Comparison of ENCODE assay signal across 8 mouse cellular contexts in genomic region chrX:160995131-160995667, GRCm38 (mm10). TPM values are rescaled to one million over a fixed set of nuclear protein-coding genes. Genes with fewer than 3 reads are reported as not detected.
DNase-seq lines count a peak whose midpoint lies in the region; ATAC-seq and TF ChIP-seq lines count a peak whose summit lies in the region.

No protein-coding gene starts in this region.

- WGBS in embryonic facial prominence, embryonic 12.5 days = 29% methylated on average over 31 of the region's 31 CpGs
- WGBS in heart, embryonic 12.5 days = 14% methylated on average over 31 of the region's 31 CpGs
- WGBS in lung, postnatal 0 days = 18% methylated on average over 30 of the region's 31 CpGs

- no peak for TF ChIP-seq CTCF in lung, postnatal 0 days (IDR thresholded peaks at IDR 0.05)

- peaks cover 12% of the 10 kb centered on the region for H3K27me3 ChIP-seq in embryonic facial prominence, embryonic 12.5 days
- H3K27me3 ChIP-seq in heart, embryonic 12.5 days (replicated peaks) = no peaks in the 10 kb centered on the region
- no peaks in the 10 kb centered on the region for H3K27me3 ChIP-seq in lung, postnatal 0 days (replicated peaks; ENCODE audit: insufficient read depth, low read length)

- no peak overlapping the region for H3K9ac ChIP-seq in embryonic facial prominence, embryonic 12.5 days
- peak overlapping the region; percentile 58 for H3K9ac ChIP-seq in heart, embryonic 12.5 days
- H3K9ac ChIP-seq in lung, postnatal 0 days (replicated peaks; ENCODE audit: low read depth) = no peak overlapping the region

- DNase-seq in urinary bladder, postnatal 36 days (ENCODE audit: low spot score in 2 of 2) = peak; percentile 8 to 13
- no peak for DNase-seq in urinary bladder, postnatal 25 days (ENCODE audit: low spot score)
- DNase-seq in kidney, postnatal 14 days = peak; percentile 49
- DNase-seq in lung, postnatal 0 days (ENCODE audit: low spot score) = peak; percentile 55
- DNase-seq in right cerebral cortex, postnatal 14 days = peak; percentile 36
- no peak for DNase-seq in MN1 (ENCODE audit: low spot score)

- H3K9me3 ChIP-seq in embryonic facial prominence, embryonic 12.5 days = no peaks in the 10 kb centered on the region
- no peaks in the 10 kb centered on the region for H3K9me3 ChIP-seq in heart, embryonic 12.5 days (replicated peaks)
- H3K9me3 ChIP-seq in lung, postnatal 0 days (ENCODE audit: low read length) = no peaks in the 10 kb centered on the region

- no peaks in the 10 kb centered on the region for H3K36me3 ChIP-seq in embryonic facial prominence, embryonic 12.5 days
- no peaks in the 10 kb centered on the region for H3K36me3 ChIP-seq in heart, embryonic 12.5 days
- no peaks in the 10 kb centered on the region for H3K36me3 ChIP-seq in lung, postnatal 0 days (ENCODE audit: insufficient read depth, low read length)

- H3K27ac ChIP-seq in embryonic facial prominence, embryonic 12.5 days = peak overlapping the region; percentile 50; the same call in 1 of the 2 replicates
- H3K27ac ChIP-seq in heart, embryonic 12.5 days (ENCODE audit: poor library complexity, severe bottlenecking) = peak overlapping the region; percentile 79
- H3K27ac ChIP-seq in lung, postnatal 0 days (ENCODE audit: low read length) = no peak overlapping the region

- peak overlapping the region; percentile 35 for H3K4me2 ChIP-seq in embryonic facial prominence, embryonic 12.5 days (replicated peaks)
- H3K4me2 ChIP-seq in heart, embryonic 12.5 days = peak overlapping the region; percentile 49
- H3K4me2 ChIP-seq in lung, postnatal 0 days (replicated peaks; ENCODE audit: low read depth, low read length) = peak overlapping the region; percentile 56

- peak overlapping the region; percentile 55 for H3K4me3 ChIP-seq in embryonic facial prominence, embryonic 12.5 days
- H3K4me3 ChIP-seq in heart, embryonic 12.5 days = peak overlapping the region; percentile 75
- peak overlapping the region; percentile 60 for H3K4me3 ChIP-seq in lung, postnatal 0 days (ENCODE audit: low read depth, low read length)

- TF ChIP-seq EP300 in lung, postnatal 0 days (IDR thresholded peaks at IDR 0.05) = no peak

- H3K4me1 ChIP-seq in embryonic facial prominence, embryonic 12.5 days = no peaks in the 10 kb centered on the region
- H3K4me1 ChIP-seq in heart, embryonic 12.5 days (replicated peaks) = no peaks in the 10 kb centered on the region
- H3K4me1 ChIP-seq in lung, postnatal 0 days (ENCODE audit: insufficient read depth, low read depth, low read length) = no peaks in the 10 kb centered on the region

- ATAC-seq in embryonic facial prominence, embryonic 12.5 days (ENCODE audit: insufficient number of reproducible peaks, insufficient read depth, low FRiP score, low TSS enrichment) = peak; percentile 50
- peak; percentile 58; the same call in 1 of the 2 replicates for ATAC-seq in heart, embryonic 12.5 days (ENCODE audit: insufficient number of reproducible peaks, low FRiP score)
- peak; percentile 44 for ATAC-seq in lung, postnatal 0 days

RNA-seq across cellular contexts. Expression of gene Cdkl5, which starts 0.7 kb away (rescaled TPM):
- polyA plus RNA-seq in embryonic facial prominence, embryonic 12.5 days (2016; fragmentation: Nextera tagmentation; extraction: Ambion mirVana) = 1.7 and 2.2 TPM in 2 replicates
- polyA plus RNA-seq in heart, embryonic 12.5 days (2016; fragmentation: Nextera tagmentation; extraction: Ambion mirVana) = 1.9 and 2.2 TPM in 2 replicates
- polyA plus RNA-seq in lung, postnatal 0 days (2015; fragmentation: Nextera tagmentation; extraction: Ambion mirVana) = 3.3 and 4.9 TPM in 2 replicates

Comparison
In these comparisons a context has a peak if more than half of its experiments do, and no peak if none do; other contexts are left out.
1. DNase-seq: peak in urinary bladder, postnatal 36 days (2 of 2), kidney, postnatal 14 days (single experiment), lung, postnatal 0 days (single experiment) and right cerebral cortex, postnatal 14 days (single experiment); none in urinary bladder, postnatal 25 days (single experiment) and MN1 (single experiment).
2. Peak in every context shown above with its lines, with median percentiles within 50 percentile points of each other: ATAC-seq, H3K4me2 ChIP-seq and H3K4me3 ChIP-seq.